Mouse (Mus musculus) hematopoietic stem cell, adult 5-6 weeks (primary cell): ENCODE measurements around the gene 2310011J03Rik. TPM values are rescaled to one million over a fixed set of nuclear protein-coding genes. Genes with fewer than 3 reads are reported as not detected.

Experiments used
- ATAC-seq, 2 experiments: fragments of 125-278 bp in 1 of 2; replicated peaks in 1 of 2; 2 replicates each; pipeline ENCODE4 v1.8.0; 2016 to 2017; ENCODE audit warnings: inconsistent platforms in 2 of 2, mild to moderate bottlenecking in 2 of 2, moderate number of reproducible peaks in 2 of 2, low read depth in 1 of 2, moderate TSS enrichment in 1 of 2; ENCODE audit not compliant: low FRiP score in 2 of 2, poor library complexity in 2 of 2, severe bottlenecking in 2 of 2, insufficient read depth in 1 of 2, low TSS enrichment in 1 of 2
- total RNA-seq: library from RNA; stranded (forward); fragments of 172-1452, 232-1000 nt; gene quantifications from 2 replicates; pipeline ENCODE4 v1.2.3, GENCODE M21; 2017

Gene 2310011J03Rik
- total RNA-seq, 1 experiment from 2014 or later, result 8.5 TPM

- no peak for ATAC-seq
Observed at GRCm38 (mm10) chr10:80302082-80302355, 18.3 kb downstream of the 2310011J03Rik start.

- no peak for ATAC-seq
Observed at GRCm38 (mm10) chr10:80301256-80302081, 18.9 kb downstream of the 2310011J03Rik start.

- ATAC-seq, result no peak
Observed at GRCm38 (mm10) chr10:80300672-80301181, 19.6 kb downstream of the 2310011J03Rik start.

GRCm38 (mm10) chr10:80299824-80300223 lies 20.5 kb downstream of the 2310011J03Rik start:
- ATAC-seq, result no peak

- ATAC-seq, result no peak
Observed at GRCm38 (mm10) chr10:80299301-80299700, 21.0 kb downstream of the 2310011J03Rik start.

GRCm38 (mm10) chr10:80298571-80299281 lies 21.6 kb downstream of the 2310011J03Rik start:
- ATAC-seq, result no peak

- no peak for ATAC-seq
Observed at GRCm38 (mm10) chr10:80297526-80298133, 22.7 kb downstream of the 2310011J03Rik start.

GRCm38 (mm10) chr10:80296824-80297223 lies 23.5 kb downstream of the 2310011J03Rik start:
- ATAC-seq, result no peak

GRCm38 (mm10) chr10:80295618-80296425 lies 24.5 kb downstream of the 2310011J03Rik start, which contains the start of gene Apc2:
TSS of gene Apc2 (plus strand) at chr10:80295977.
- ATAC-seq, result peak; percentile 59 to 63

- ATAC-seq, result no peak
Observed at GRCm38 (mm10) chr10:80294788-80295303, 25.5 kb downstream of the 2310011J03Rik start.

GRCm38 (mm10) chr10:80294311-80294710 lies 26.0 kb downstream of the 2310011J03Rik start:
- ATAC-seq, result no peak

- ATAC-seq, result no peak
Observed at GRCm38 (mm10) chr10:80293325-80293724, 27.0 kb downstream of the 2310011J03Rik start.

- peak; percentile 90 to 96 for ATAC-seq
Observed at GRCm38 (mm10) chr10:80292251-80293146, 27.8 kb downstream of the 2310011J03Rik start, which contains the start of gene Rps15. TSS of gene Rps15 (plus strand) at chr10:80292453.

GRCm38 (mm10) chr10:80288657-80289056 lies 31.7 kb downstream of the 2310011J03Rik start:
- ATAC-seq, result no peak

- no peak for ATAC-seq
Observed at GRCm38 (mm10) chr10:80288097-80288496, 32.2 kb downstream of the 2310011J03Rik start.
